Mouse (Mus musculus) yolk sac, embryonic 10.5 days (tissue): Measurements from ENCODE around the gene Tnrc6b.
A peak's percentile ranks its signal among the peaks of the same experiment; 100 is the strongest.

ENCODE experiments used
- DNase-seq: peaks from one replicate; pipeline ENCODE4 v3.0.0-alpha.2; 2017; ENCODE audit warnings: low spot score

The Tnrc6b gene

DNA sequence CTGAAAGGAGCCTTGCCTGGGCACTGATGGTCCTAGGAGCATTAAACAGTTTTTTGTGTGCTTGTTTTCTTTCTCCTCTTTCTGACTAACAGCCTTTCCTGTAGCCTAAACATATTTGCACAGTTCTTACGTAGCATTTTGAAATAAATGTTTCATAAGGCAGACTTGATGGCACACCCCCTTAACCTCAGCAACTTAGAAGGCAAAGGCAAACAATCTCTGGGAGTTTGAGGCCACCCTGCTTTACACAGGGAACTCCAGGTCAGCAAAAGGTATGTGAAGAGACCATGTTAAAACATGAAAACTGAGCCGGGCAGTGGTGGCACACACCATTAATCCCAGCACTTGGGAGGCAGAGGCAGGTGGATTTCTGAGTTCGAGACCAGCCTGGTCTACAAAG is 264.6 kb downstream of the Tnrc6b start:
- no peak for DNase-seq

DNA sequence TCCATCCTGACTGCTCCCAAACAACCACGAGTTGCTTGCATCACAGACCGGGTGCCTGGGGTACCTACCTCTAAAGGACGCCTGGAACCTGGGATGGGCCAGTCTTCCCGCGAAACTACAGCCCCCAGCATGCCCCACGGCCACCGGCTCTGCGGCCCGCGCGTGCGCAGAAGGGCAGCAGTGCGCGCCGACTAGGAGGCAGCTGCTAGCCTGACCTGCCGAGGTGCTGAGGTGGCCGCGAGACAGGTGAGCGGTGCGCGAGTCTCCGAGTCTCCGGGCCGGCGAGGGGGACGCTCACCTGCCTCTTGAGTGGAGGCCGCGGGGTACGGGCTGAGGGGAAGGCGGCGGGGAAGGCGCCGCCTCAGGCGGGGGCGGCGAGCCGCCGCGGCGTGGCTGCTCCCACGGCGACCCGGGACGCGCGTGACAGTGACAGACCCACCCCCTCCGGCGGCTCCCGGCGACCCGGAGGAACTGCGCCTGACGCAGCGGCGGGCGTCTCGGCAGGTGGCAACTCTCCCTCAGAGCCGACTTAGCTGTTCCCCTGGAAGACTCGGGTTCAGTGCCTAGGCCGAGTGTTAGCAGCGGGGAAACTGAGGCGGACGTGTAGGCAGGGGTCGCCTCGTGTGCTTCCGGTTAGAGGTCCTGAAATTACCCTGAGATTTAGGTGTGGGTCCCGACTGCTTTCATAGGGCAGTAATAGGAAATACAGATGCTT is 266.7 kb downstream of the Tnrc6b start, which contains the start of gene Sgsm3:
TSS of gene Sgsm3 (plus strand) at position 146 of the 715 bp plus-strand sequence.
- peak; percentile 88 for DNase-seq

DNA sequence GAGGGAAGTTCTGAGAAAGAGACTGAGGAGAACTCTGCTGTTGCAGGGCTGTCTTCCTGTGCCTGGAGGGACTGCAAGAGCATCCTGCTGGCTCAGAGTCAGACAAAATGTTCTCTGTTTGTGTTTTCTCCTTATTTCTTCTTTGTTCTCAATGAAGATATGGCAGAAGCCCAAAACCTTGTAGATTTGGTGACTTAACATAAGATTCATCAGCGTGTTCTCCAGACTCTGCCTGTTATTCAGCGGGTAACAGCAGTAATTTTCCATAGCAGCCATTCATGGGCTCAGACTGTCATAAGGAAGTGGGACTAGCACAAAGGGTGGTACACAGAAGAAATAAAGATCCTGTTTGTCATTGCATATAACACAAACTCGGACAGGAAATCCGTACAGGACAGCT is 268.5 kb downstream of the Tnrc6b start:
- no peak for DNase-seq

DNA sequence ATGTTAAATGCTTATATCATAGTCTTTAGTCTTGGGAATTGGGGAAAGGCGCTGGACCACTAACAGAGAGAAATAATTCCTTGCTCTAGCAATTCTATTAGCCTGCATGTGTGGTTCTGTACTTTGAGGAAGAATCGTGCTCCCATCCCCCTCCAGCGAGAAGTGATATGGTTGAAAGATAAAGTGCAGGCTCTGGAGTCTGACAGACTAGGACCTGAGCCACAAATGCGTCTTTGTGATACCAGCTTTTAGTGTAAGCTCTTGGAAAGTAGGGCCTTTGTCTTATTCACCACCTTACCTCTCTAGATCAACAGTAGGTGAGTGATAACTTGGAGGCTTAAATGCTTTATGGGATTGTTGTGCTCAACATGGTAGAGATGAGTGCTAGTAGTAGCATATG is 270.1 kb downstream of the Tnrc6b start:
- no peak for DNase-seq

DNA sequence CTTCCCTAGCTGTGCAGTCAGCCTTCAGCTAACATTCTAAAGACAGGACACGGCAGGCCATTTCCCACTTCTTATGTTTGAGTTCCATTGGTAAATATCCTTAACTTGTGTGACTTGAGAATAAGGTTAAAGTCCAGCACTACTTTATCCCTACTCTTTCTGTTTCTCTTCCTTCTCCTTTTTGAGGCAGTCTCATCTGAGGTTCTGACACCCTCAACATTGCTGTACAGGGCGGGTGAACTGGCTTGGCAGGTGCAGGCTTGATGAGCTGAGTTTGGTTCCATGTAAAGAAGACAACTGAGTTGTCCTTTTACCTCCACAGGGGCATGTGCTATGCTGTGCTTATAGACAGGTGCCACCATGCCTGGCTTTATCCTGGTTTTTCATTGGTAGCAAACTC is 272.2 kb downstream of the Tnrc6b start:
- DNase-seq: no peak

DNA sequence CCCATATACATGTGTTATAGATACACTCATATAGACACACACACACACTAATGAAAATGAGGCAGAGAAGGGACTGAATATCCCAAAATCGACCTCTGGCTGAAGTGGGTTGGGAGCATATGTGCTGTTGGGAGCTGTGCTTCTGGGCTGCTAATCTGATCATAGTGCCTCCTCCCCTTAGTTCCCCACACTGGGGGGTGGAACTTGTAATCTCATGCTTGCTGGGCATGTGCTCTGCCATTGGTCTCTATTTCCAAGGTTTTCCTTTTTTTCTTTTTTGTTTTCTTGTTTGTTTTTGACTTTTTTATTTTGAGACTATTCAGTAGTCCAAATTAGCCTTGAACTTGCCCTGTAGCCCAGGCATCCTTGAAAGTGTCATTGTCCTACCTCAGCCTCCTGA is 277.2 kb downstream of the Tnrc6b start:
- DNase-seq: no peak

DNA sequence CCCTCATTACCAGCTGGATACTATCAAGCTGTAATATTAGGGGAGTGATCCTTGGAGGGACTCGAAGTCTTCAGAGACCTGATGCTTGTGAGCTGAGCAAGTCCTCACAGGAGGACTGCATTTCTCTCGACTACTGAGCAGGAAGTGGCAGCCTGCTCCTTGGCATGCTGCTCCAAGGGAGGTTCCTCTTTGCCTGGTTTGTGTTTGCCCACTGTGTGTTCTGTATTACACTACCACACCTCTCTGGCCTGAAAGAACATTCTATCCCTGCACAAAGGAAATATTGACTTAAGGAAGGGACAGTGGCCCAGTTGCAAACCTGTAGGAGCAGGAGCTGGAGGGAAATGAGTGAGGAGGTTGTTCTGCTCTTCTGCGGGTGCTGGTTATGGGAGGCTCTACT is 278.6 kb downstream of the Tnrc6b start:
- no peak for DNase-seq
